ENCODE assay signal across 14 mouse cellular contexts in the genomic region with DNA sequence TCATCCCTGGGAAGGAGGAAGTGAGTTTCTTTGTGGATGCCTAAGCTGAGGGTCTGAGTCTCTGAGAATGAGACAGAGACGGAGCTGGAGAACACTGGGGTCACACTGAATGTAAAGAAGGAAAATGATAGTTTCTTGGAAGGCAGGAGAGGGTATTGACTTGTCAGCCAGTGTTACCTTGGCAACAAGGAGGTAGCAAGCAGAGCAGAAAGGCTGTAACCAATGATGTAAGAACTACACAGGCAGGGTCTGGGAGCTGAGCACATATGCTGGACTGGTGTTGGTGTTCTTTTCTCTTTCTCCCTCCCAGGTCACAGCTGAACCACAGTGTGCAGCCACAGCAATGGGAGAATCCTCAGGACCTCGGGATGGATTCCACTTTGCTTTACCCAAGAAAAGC.
DNase-seq lines count a peak whose midpoint lies in the region; ATAC-seq and TF ChIP-seq lines count a peak whose summit lies in the region.
"Had no signal": no experiment of that assay in that cellular context is flagged by ENCODE, and none has a peak within 500 bp of the region (broad histone marks: within the 10 kb centered on the region; RNA-seq: fewer than 3 reads in every experiment).

No protein-coding gene starts in this region.

- H3K4me2 ChIP-seq in hindbrain, embryonic 14.5 days (replicated peaks): no peak overlapping the region
- no peak overlapping the region for H3K4me2 ChIP-seq in lung, postnatal 0 days (replicated peaks; ENCODE audit: low read depth, low read length)
- H3K4me2 ChIP-seq: limb, embryonic 15.5 days; stomach, embryonic 15.5 days had no signal

- peaks cover 5% of the 10 kb centered on the region for H3K4me1 ChIP-seq in forebrain, embryonic 10.5 days
- peaks cover 5% of the 10 kb centered on the region; the same call in 1 of the 2 replicates for H3K4me1 ChIP-seq in hindbrain, embryonic 14.5 days (replicated peaks; ENCODE audit: control insufficient read depth, insufficient read depth, low read length)
- 0 out of 2 replicates have a peak, but pooled peaks cover 4% of the 10 kb centered on the region for H3K4me1 ChIP-seq in limb, embryonic 10.5 days
- H3K4me1 ChIP-seq in lung, postnatal 0 days (ENCODE audit: insufficient read depth, low read depth, low read length): no peaks in the 10 kb centered on the region
- H3K4me1 ChIP-seq: limb, embryonic 15.5 days; stomach, embryonic 15.5 days had no signal

- no peak for TF ChIP-seq CTCF in brain, embryonic 14.5 days (IDR thresholded peaks at IDR 0.05; ENCODE audit: borderline replicate concordance, extremely low read depth, insufficient read depth, insufficient read length)
- TF ChIP-seq CTCF in lung, postnatal 0 days (IDR thresholded peaks at IDR 0.05): no peak

- H3K9ac ChIP-seq in hindbrain, embryonic 14.5 days: no peak overlapping the region
- no peak overlapping the region for H3K9ac ChIP-seq in lung, postnatal 0 days (replicated peaks; ENCODE audit: low read depth)
- H3K9ac ChIP-seq: limb, embryonic 15.5 days; stomach, embryonic 15.5 days had no signal

- H3K4me3 ChIP-seq in forebrain, embryonic 10.5 days: no peak overlapping the region
- no peak overlapping the region for H3K4me3 ChIP-seq in hindbrain, embryonic 14.5 days (replicated peaks; ENCODE audit: low read length)
- no peak overlapping the region for H3K4me3 ChIP-seq in limb, embryonic 10.5 days
- no peak overlapping the region for H3K4me3 ChIP-seq in lung, postnatal 0 days (ENCODE audit: low read depth, low read length)
- H3K4me3 ChIP-seq: limb, embryonic 15.5 days; stomach, embryonic 15.5 days had no signal

- no peak for TF ChIP-seq EP300 in lung, postnatal 0 days (IDR thresholded peaks at IDR 0.05)

- H3K36me3 ChIP-seq in forebrain, embryonic 10.5 days (replicated peaks): no peaks in the 10 kb centered on the region
- H3K36me3 ChIP-seq in hindbrain, embryonic 14.5 days (replicated peaks; ENCODE audit: control insufficient read depth, insufficient read depth): no peaks in the 10 kb centered on the region
- H3K36me3 ChIP-seq in limb, embryonic 10.5 days: no peaks in the 10 kb centered on the region
- no peaks in the 10 kb centered on the region for H3K36me3 ChIP-seq in lung, postnatal 0 days (ENCODE audit: insufficient read depth, low read length)
- H3K36me3 ChIP-seq: limb, embryonic 15.5 days; stomach, embryonic 15.5 days had no signal

- H3K27me3 ChIP-seq in forebrain, embryonic 10.5 days (ENCODE audit: poor library complexity, severe bottlenecking): no peaks in the 10 kb centered on the region
- no peaks in the 10 kb centered on the region for H3K27me3 ChIP-seq in hindbrain, embryonic 14.5 days (ENCODE audit: control insufficient read depth, insufficient read depth, low read length)
- no peaks in the 10 kb centered on the region for H3K27me3 ChIP-seq in limb, embryonic 10.5 days (ENCODE audit: low read depth, poor library complexity, severe bottlenecking)
- no peaks in the 10 kb centered on the region for H3K27me3 ChIP-seq in lung, postnatal 0 days (replicated peaks; ENCODE audit: insufficient read depth, low read length)
- H3K27me3 ChIP-seq: limb, embryonic 15.5 days; stomach, embryonic 15.5 days had no signal

- peak overlapping the region; percentile 31 for H3K27ac ChIP-seq in forebrain, embryonic 10.5 days
- H3K27ac ChIP-seq in hindbrain, embryonic 14.5 days: peak overlapping the region; percentile 47; the same call in 1 of the 2 replicates
- H3K27ac ChIP-seq in limb, embryonic 10.5 days: no peak overlapping the region
- H3K27ac ChIP-seq in lung, postnatal 0 days (ENCODE audit: low read length): no peak overlapping the region
- H3K27ac ChIP-seq: limb, embryonic 15.5 days; stomach, embryonic 15.5 days had no signal

- no peak for TF ChIP-seq POLR2A in brain, embryonic 14.5 days (IDR thresholded peaks at IDR 0.05; ENCODE audit: borderline replicate concordance, extremely low read depth, insufficient read depth, insufficient read length, poor library complexity, severe bottlenecking)

- 64% methylated on average over 2 of the region's 2 CpGs for WGBS in forebrain, embryonic 10.5 days
- 29% methylated on average over 2 of the region's 2 CpGs for WGBS in hindbrain, embryonic 14.5 days
- WGBS in limb, embryonic 10.5 days: 87% methylated on average over 2 of the region's 2 CpGs
- WGBS in lung, postnatal 0 days: 60% methylated on average over 2 of the region's 2 CpGs

- DNase-seq in brain, embryonic 14.5 days (ENCODE audit: low read depth): peak; percentile 83
- DNase-seq in forebrain, embryonic 10.5 days (ENCODE audit: extremely low spot score, low spot score): no peak
- no peak for DNase-seq in hindbrain, embryonic 14.5 days (ENCODE audit: low spot score)
- peak; percentile 33 for DNase-seq in naive thymus-derived CD4-positive, alpha-beta T cell, adult 2 months (ENCODE audit: low read depth)
- no peak for DNase-seq in cerebellum, adult 18-20 months
- DNase-seq in limb, embryonic 10.5 days (ENCODE audit: low spot score): no peak
- DNase-seq in lung, postnatal 0 days (ENCODE audit: low spot score): no peak
- DNase-seq: cerebellum, adult 11-12 months; gastrocnemius, postnatal 10 days; heart, postnatal 10 days; kidney, adult 8-10 months; right cerebral cortex, postnatal 25 days had no signal

- 0 out of 2 replicates have a peak, but pooled peaks cover 4% of the 10 kb centered on the region for H3K9me3 ChIP-seq in forebrain, embryonic 10.5 days
- no peaks in the 10 kb centered on the region for H3K9me3 ChIP-seq in hindbrain, embryonic 14.5 days (ENCODE audit: control insufficient read depth, low read length)
- no peaks in the 10 kb centered on the region for H3K9me3 ChIP-seq in limb, embryonic 10.5 days (replicated peaks)
- H3K9me3 ChIP-seq in lung, postnatal 0 days (ENCODE audit: low read length): no peaks in the 10 kb centered on the region
- H3K9me3 ChIP-seq: limb, embryonic 15.5 days; stomach, embryonic 15.5 days had no signal

- peak; percentile 79 for ATAC-seq in hindbrain, embryonic 14.5 days (ENCODE audit: low FRiP score)
- ATAC-seq in lung, postnatal 0 days: no peak

Comparison
In these comparisons a context has a peak if more than half of its experiments do, and no peak if none do; other contexts are left out.
1. DNase-seq: peak in brain, embryonic 14.5 days (single experiment) and naive thymus-derived CD4-positive, alpha-beta T cell, adult 2 months (single experiment); none in forebrain, embryonic 10.5 days (single experiment), hindbrain, embryonic 14.5 days (single experiment), cerebellum, adult 18-20 months (0 of 2), limb, embryonic 10.5 days (single experiment) and lung, postnatal 0 days (single experiment).
2. H3K27ac ChIP-seq: peak in forebrain, embryonic 10.5 days (single experiment) and hindbrain, embryonic 14.5 days (single experiment); none in limb, embryonic 10.5 days (single experiment) and lung, postnatal 0 days (single experiment).